Mouse (Mus musculus) hindbrain, embryonic 15.5 days (tissue): ENCODE results near the gene Psmd12. TPM values are rescaled to one million over a fixed set of nuclear protein-coding genes. Genes with fewer than 3 reads are reported as not detected.

Experiments used
- ATAC-seq: fragments of 200-750 bp; cut with Nextera tagmentation; 2 replicates; pipeline ENCODE4 v1.8.0; 2017; ENCODE audit warnings: low read depth, moderate number of reproducible peaks, moderate TSS enrichment; ENCODE audit not compliant: low FRiP score
- H3K27ac ChIP-seq: fragments of 300-500 bp; sonication (generic); replicated peaks from 2 replicates; pipeline ENCODE4 v1.5.1; 2015; ENCODE audit warnings: mild to moderate bottlenecking, inconsistent platforms
- H3K27me3 ChIP-seq: fragments of 300-500 bp; sonication (generic); 2 replicates; pipeline ENCODE4 v1.6.1; 2015; ENCODE audit warnings: control low read depth, inconsistent platforms
- H3K36me3 ChIP-seq: fragments of 300-500 bp; sonication (generic); 2 replicates; pipeline ENCODE4 v1.6.1; 2015; ENCODE audit warnings: control low read depth, inconsistent platforms
- H3K4me1 ChIP-seq: fragments of 300-500 bp; sonication (generic); replicated peaks from 2 replicates; pipeline ENCODE4 v1.6.1; 2015; ENCODE audit warnings: control low read depth, inconsistent platforms
- H3K4me2 ChIP-seq: fragments of 300-500 bp; sonication (generic); 2 replicates; pipeline ENCODE4 v1.6.1; 2015; ENCODE audit warnings: moderate library complexity, mild to moderate bottlenecking, inconsistent platforms
- H3K4me3 ChIP-seq: fragments of 300-500 bp; sonication (generic); 2 replicates; pipeline ENCODE4 v1.5.1; 2015; ENCODE audit warnings: mild to moderate bottlenecking, inconsistent platforms
- H3K9ac ChIP-seq: fragments of 300-500 bp; sonication (generic); 2 replicates; pipeline ENCODE4 v1.6.1; 2015; ENCODE audit warnings: inconsistent platforms
- H3K9me3 ChIP-seq: fragments of 300-500 bp; sonication (generic); 2 replicates; pipeline ENCODE4 v1.6.1; 2016; ENCODE audit warnings: control low read depth, inconsistent platforms
- WGBS: fragments of 180-500 bp; shearing (Covaris S2); methylation state at CpG from one replicate; pipeline ENCODE4 v1.1.7; 2015; 5-methylcytosine and 5-hydroxymethylcytosine counted together
- polyA plus RNA-seq: library from polyadenylated mRNA; unstranded; fragments of >200 nt; fragmentation: Nextera tagmentation; extraction: Ambion mirVana; gene quantifications from 2 replicates; pipeline ENCODE4 v1.2.1, GENCODE M21; 2015

Gene Psmd12
- polyA plus RNA-seq, 1 experiment from 2014 or later, result 149 TPM

GRCm38 (mm10) chr11:107449169-107449910 lies 29.9 kb upstream of the Psmd12 start:
- Histone ChIP-seq H3K36me3 (0 out of 2 replicates have a peak, but pooled peaks cover 3% of the 10 kb centered on the region), H3K27ac (no peak overlapping the region), H3K4me3 (no peak overlapping the region), H3K9ac (no peak overlapping the region), H3K4me1 (peaks cover 6% of the 10 kb centered on the region), H3K4me2 (no peak overlapping the region), H3K9me3 (no peaks in the 10 kb centered on the region), H3K27me3 (no peaks in the 10 kb centered on the region)
- 81% methylated on average over 17 of the region's 17 CpGs for WGBS
- no peak for ATAC-seq

- H3K27me3 ChIP-seq, result no peaks in the 10 kb centered on the region
- ATAC-seq, result no peak
- no peak overlapping the region for H3K9ac ChIP-seq
- no peaks in the 10 kb centered on the region for H3K9me3 ChIP-seq
- 0 out of 2 replicates have a peak, but pooled peaks cover 3% of the 10 kb centered on the region for H3K36me3 ChIP-seq
- H3K4me3 ChIP-seq, result no peak overlapping the region
- WGBS, result 59% methylated on average over 6 of the region's 6 CpGs
- peaks cover 6% of the 10 kb centered on the region for H3K4me1 ChIP-seq
- no peak overlapping the region for H3K27ac ChIP-seq
- H3K4me2 ChIP-seq, result no peak overlapping the region
These were observed 29.2 kb upstream of the Psmd12 start for GRCm38 (mm10) chr11:107450097-107450496.

GRCm38 (mm10) chr11:107451106-107451505 lies 28.2 kb upstream of the Psmd12 start:
- no peaks in the 10 kb centered on the region for H3K27me3 ChIP-seq
- H3K4me2 ChIP-seq, result no peak overlapping the region
- H3K9ac ChIP-seq, result no peak overlapping the region
- H3K4me3 ChIP-seq, result no peak overlapping the region
- no peak overlapping the region for H3K27ac ChIP-seq
- 0 out of 2 replicates have a peak, but pooled peaks cover 3% of the 10 kb centered on the region for H3K36me3 ChIP-seq
- ATAC-seq, result no peak
- H3K9me3 ChIP-seq, result no peaks in the 10 kb centered on the region
- H3K4me1 ChIP-seq, result peaks cover 6% of the 10 kb centered on the region
- WGBS, result 88% methylated on average over 10 of the region's 10 CpGs

- H3K4me2 ChIP-seq, result no peak overlapping the region
- WGBS, result 93% methylated on average over 7 of the region's 7 CpGs
These were observed 27.2 kb upstream of the Psmd12 start for GRCm38 (mm10) chr11:107452053-107452452.

GRCm38 (mm10) chr11:107454546-107455462 lies 24.5 kb upstream of the Psmd12 start:
- Histone ChIP-seq H3K27ac (no peak overlapping the region), H3K4me2 (no peak overlapping the region), H3K4me3 (no peak overlapping the region), H3K36me3 (0 out of 2 replicates have a peak, but pooled peaks cover 3% of the 10 kb centered on the region), H3K27me3 (no peaks in the 10 kb centered on the region), H3K9me3 (no peaks in the 10 kb centered on the region), H3K4me1 (peaks cover 4% of the 10 kb centered on the region; the same call in 1 of the 2 replicates), H3K9ac (no peak overlapping the region)
- WGBS, result 66% methylated on average over 17 of the region's 19 CpGs
- no peak for ATAC-seq

More at GRCm38 (mm10) chr11:107452053-107452452, 27.2 kb upstream of the Psmd12 start:
- Histone ChIP-seq H3K9ac (no peak overlapping the region), H3K4me3 (no peak overlapping the region), H3K9me3 (no peaks in the 10 kb centered on the region), H3K36me3 (0 out of 2 replicates have a peak, but pooled peaks cover 3% of the 10 kb centered on the region), H3K27me3 (no peaks in the 10 kb centered on the region), H3K27ac (no peak overlapping the region), H3K4me1 (peaks cover 6% of the 10 kb centered on the region)
- no peak for ATAC-seq

GRCm38 (mm10) chr11:107457282-107457681 lies 22.0 kb upstream of the Psmd12 start:
- Histone ChIP-seq H3K27me3 (no peaks in the 10 kb centered on the region), H3K9me3 (no peaks in the 10 kb centered on the region), H3K36me3 (0 out of 2 replicates have a peak, but pooled peaks cover 3% of the 10 kb centered on the region), H3K4me2 (no peak overlapping the region), H3K27ac (no peak overlapping the region), H3K4me3 (no peak overlapping the region), H3K9ac (no peak overlapping the region), H3K4me1 (peaks cover 4% of the 10 kb centered on the region; the same call in 1 of the 2 replicates)
- ATAC-seq, result no peak
- 90% methylated on average over 3 of the region's 3 CpGs for WGBS

- Histone ChIP-seq H3K4me2 (no peak overlapping the region), H3K36me3 (0 out of 2 replicates have a peak, but pooled peaks cover 3% of the 10 kb centered on the region), H3K4me1 (peaks cover 4% of the 10 kb centered on the region; the same call in 1 of the 2 replicates), H3K9ac (no peak overlapping the region), H3K27ac (no peak overlapping the region), H3K27me3 (no peaks in the 10 kb centered on the region), H3K9me3 (no peaks in the 10 kb centered on the region), H3K4me3 (no peak overlapping the region)
- no peak for ATAC-seq
- WGBS, result 74% methylated on average over 12 of the region's 12 CpGs
These were observed 21.0 kb upstream of the Psmd12 start for GRCm38 (mm10) chr11:107458286-107458685.

- WGBS, result 92% methylated on average over 7 of the region's 7 CpGs
- H3K9ac ChIP-seq, result no peak overlapping the region
- H3K4me2 ChIP-seq, result no peak overlapping the region
- peaks cover 4% of the 10 kb centered on the region; the same call in 1 of the 2 replicates for H3K4me1 ChIP-seq
- H3K4me3 ChIP-seq, result no peak overlapping the region
- no peak for ATAC-seq
- no peaks in the 10 kb centered on the region for H3K9me3 ChIP-seq
- H3K27ac ChIP-seq, result no peak overlapping the region
- H3K36me3 ChIP-seq, result no peaks in the 10 kb centered on the region
- no peaks in the 10 kb centered on the region for H3K27me3 ChIP-seq
These were observed 20.3 kb upstream of the Psmd12 start for GRCm38 (mm10) chr11:107458986-107459385.

GRCm38 (mm10) chr11:107459828-107460227 lies 19.5 kb upstream of the Psmd12 start:
- H3K36me3 ChIP-seq, result no peaks in the 10 kb centered on the region
- 51% methylated on average over 7 of the region's 7 CpGs for WGBS
- no peaks in the 10 kb centered on the region for H3K9me3 ChIP-seq
- no peak overlapping the region for H3K4me3 ChIP-seq
- no peaks in the 10 kb centered on the region for H3K27me3 ChIP-seq
- no peak overlapping the region for H3K9ac ChIP-seq
- peaks cover 4% of the 10 kb centered on the region; the same call in 1 of the 2 replicates for H3K4me1 ChIP-seq
- no peak for ATAC-seq
- H3K4me2 ChIP-seq, result no peak overlapping the region
- no peak overlapping the region for H3K27ac ChIP-seq

GRCm38 (mm10) chr11:107462478-107462877 lies 16.8 kb upstream of the Psmd12 start:
- no peak overlapping the region for H3K27ac ChIP-seq
- H3K4me3 ChIP-seq, result no peak overlapping the region
- no peak overlapping the region for H3K4me2 ChIP-seq
- ATAC-seq, result no peak
- no peak overlapping the region for H3K9ac ChIP-seq
- 95% methylated on average over 3 of the region's 3 CpGs for WGBS
- no peaks in the 10 kb centered on the region for H3K36me3 ChIP-seq
- peaks cover 13% of the 10 kb centered on the region for H3K4me1 ChIP-seq
- no peaks in the 10 kb centered on the region for H3K9me3 ChIP-seq
- no peaks in the 10 kb centered on the region for H3K27me3 ChIP-seq

- Histone ChIP-seq H3K36me3 (no peaks in the 10 kb centered on the region), H3K9ac (no peak overlapping the region), H3K27me3 (no peaks in the 10 kb centered on the region), H3K4me1 (peaks cover 17% of the 10 kb centered on the region), H3K4me2 (no peak overlapping the region), H3K4me3 (no peak overlapping the region), H3K27ac (no peak overlapping the region), H3K9me3 (no peaks in the 10 kb centered on the region)
- WGBS, result 85% methylated on average over 12 of the region's 12 CpGs
- ATAC-seq, result no peak
These were observed 16.0 kb upstream of the Psmd12 start for GRCm38 (mm10) chr11:107463251-107463681.

- Histone ChIP-seq H3K36me3 (no peaks in the 10 kb centered on the region), H3K9ac (no peak overlapping the region), H3K9me3 (no peaks in the 10 kb centered on the region), H3K4me2 (no peak overlapping the region), H3K27ac (no peak overlapping the region), H3K27me3 (no peaks in the 10 kb centered on the region), H3K4me3 (no peak overlapping the region), H3K4me1 (peaks cover 18% of the 10 kb centered on the region)
- no peak for ATAC-seq
- 47% methylated on average over 6 of the region's 6 CpGs for WGBS
These were observed 15.1 kb upstream of the Psmd12 start for GRCm38 (mm10) chr11:107464141-107464540.
